Mouse (Mus musculus): Measurements from ENCODE around the gene Arid3c.
"Not testable (repeated sequence)": the region's sequence is repeated elsewhere in the genome, so short reads cannot be mapped to it uniquely, and the experiment has no call there.

The Arid3c gene

GRCm38 (mm10) chr4:41731052-41731765, at the start of gene Arid3c:
TSS of gene Arid3c (minus strand) at chr4:41731142.
- DNase-seq: peak; percentile 26 to 54

- not testable (repeated sequence) for DNase-seq
Observed at GRCm38 (mm10) chr4:41775840-41776239, 44.9 kb upstream of the Arid3c start.

- DNase-seq: peak in 1 of 2 experiments; percentile 20
Observed at GRCm38 (mm10) chr4:41774506-41774905, 43.6 kb upstream of the Arid3c start.

- peak; percentile 87 to 91 for DNase-seq
Observed at GRCm38 (mm10) chr4:41774002-41774401, 43.1 kb upstream of the Arid3c start, which contains the start of gene Ccl27a. TSS of gene Ccl27a (minus strand) at chr4:41774247.

GRCm38 (mm10) chr4:41773502-41773901, 42.6 kb upstream of the Arid3c start:
- peak; percentile 82 to 90 for DNase-seq

- DNase-seq: peak; percentile 34 to 50
Observed at GRCm38 (mm10) chr4:41772946-41773345, 42.0 kb upstream of the Arid3c start.

GRCm38 (mm10) chr4:41767301-41767700, 36.4 kb upstream of the Arid3c start:
- not testable (repeated sequence) for DNase-seq

GRCm38 (mm10) chr4:41763176-41763575, 32.2 kb upstream of the Arid3c start:
- not testable (repeated sequence) for DNase-seq

- peak; percentile 72 to 78 for DNase-seq
Observed at GRCm38 (mm10) chr4:41762688-41763114, 31.8 kb upstream of the Arid3c start.

- peak; percentile 76 to 81 for DNase-seq
Observed at GRCm38 (mm10) chr4:41762099-41762687, 31.3 kb upstream of the Arid3c start.

GRCm38 (mm10) chr4:41761680-41762079, 30.7 kb upstream of the Arid3c start:
- no peak for DNase-seq

- peak in 1 of 2 experiments; percentile 30 for DNase-seq
Observed at GRCm38 (mm10) chr4:41760911-41761310, 30.0 kb upstream of the Arid3c start.

- peak; percentile 94 to 96 for DNase-seq
Observed at GRCm38 (mm10) chr4:41760288-41760721, 29.4 kb upstream of the Arid3c start.

GRCm38 (mm10) chr4:41759656-41760287, 28.8 kb upstream of the Arid3c start:
- peak in 1 of 2 experiments; percentile 37 for DNase-seq

- DNase-seq: peak; percentile 75 to 84
Observed at GRCm38 (mm10) chr4:41759206-41759605, 28.3 kb upstream of the Arid3c start.

- no peak for DNase-seq
Observed at GRCm38 (mm10) chr4:41758701-41759100, 27.8 kb upstream of the Arid3c start.

GRCm38 (mm10) chr4:41758021-41758420, 27.1 kb upstream of the Arid3c start:
- peak in 1 of 2 experiments; percentile 57 for DNase-seq

- DNase-seq: peak in 1 of 2 experiments; percentile 21
Observed at GRCm38 (mm10) chr4:41757321-41757720, 26.4 kb upstream of the Arid3c start.

- DNase-seq: no peak
Observed at GRCm38 (mm10) chr4:41756440-41756839, 25.5 kb upstream of the Arid3c start.

- DNase-seq: peak; percentile 90 to 94
Observed at GRCm38 (mm10) chr4:41755338-41756305, 24.7 kb upstream of the Arid3c start, which contains the start of gene Sigmar1. TSS of gene Sigmar1 (minus strand) at chr4:41756157.

GRCm38 (mm10) chr4:41754797-41755337, 23.9 kb upstream of the Arid3c start, which contains the start of gene Galt:
TSS of gene Galt (plus strand) at chr4:41755228.
- no peak for DNase-seq

GRCm38 (mm10) chr4:41745021-41745420, 14.1 kb upstream of the Arid3c start:
- no peak for DNase-seq
